Mouse (Mus musculus) layer of hippocampus, adult 2 months (tissue): ENCODE results near the gene Swt1. TPM values are rescaled to one million over a fixed set of nuclear protein-coding genes. Genes with fewer than 3 reads are reported as not detected.
A peak's percentile ranks its signal among the peaks of the same experiment; 100 is the strongest.
"Not testable (repeated sequence)": the region's sequence is repeated elsewhere in the genome, so short reads cannot be mapped to it uniquely, and the experiment has no call there.

ENCODE experiments used
- DNase-seq, 2 experiments: peaks; one replicate each; pipeline ENCODE4 v3.0.0; 2022; ENCODE audit warnings: low spot score in 2 of 2
- H3K27ac ChIP-seq: fragments of 200-600 bp; 2 replicates; pipeline ENCODE4 v1.8.1; 2022
- H3K4me3 ChIP-seq: fragments of 200-600 bp; 2 replicates; pipeline ENCODE4 v1.8.1; 2022; ENCODE audit warnings: mild to moderate bottlenecking
- CTCF ChIP-seq: fragments of 200-600 bp; conservative IDR thresholded peaks from 2 replicates; pipeline ENCODE4 v1.8.1; 2022; ENCODE audit warnings: antibody characterized with exemption, mild to moderate bottlenecking, moderate library complexity
- long read RNA-seq, 2 experiments: library from polyadenylated mRNA; stranded (forward); transcript quantifications; one replicate each; pipeline ENCODE4 v2.0.0; 2021; ENCODE audit warnings: borderline mapping rate in 2 of 2
- total RNA-seq, 2 experiments: library from RNA; stranded (reverse); gene quantifications; 2 replicates each; pipeline ENCODE4 v1.2.3; 2021

Gene Swt1
- total RNA-seq, result 10 to 100 TPM; 11.6 to 21.2 TPM
- long read RNA-seq, experiment 1, transcript Swt1-201 (20 exons, 3,688 nt), result major isoform, 7 of 13 reads
- long read RNA-seq, experiment 1, partial matches to known transcripts, result 0 of 13 reads
- long read RNA-seq, experiment 1, other reads (novel, unspliced or antisense), result 6 of 13 reads
- long read RNA-seq, experiment 2, transcript Swt1-201 (20 exons, 3,688 nt), result major isoform, 8 of 13 reads
- long read RNA-seq, experiment 2, partial matches to known transcripts, result 0 of 13 reads
- long read RNA-seq, experiment 2, other reads (novel, unspliced or antisense), result 5 of 13 reads

- DNase-seq, result peak; percentile 98 to 100
- H3K27ac ChIP-seq, result peak within 1 kb of the TSS; percentile 98
- peak within 1 kb of the TSS; percentile 84 for H3K4me3 ChIP-seq
- TF ChIP-seq CTCF, result no peak
Observed at GRCm38 (mm10) chr1:151428263-151429221, at the start of gene Swt1, which contains the start of gene Trmt1l. Gene Swt1, minus strand, starts transcription at chr1:151428455. Gene Trmt1l, plus strand, starts transcription at chr1:151428542.

GRCm38 (mm10) chr1:151472386-151472785 is 44.1 kb upstream of the Swt1 start:
- not testable (repeated sequence) for DNase-seq, H3K4me3 ChIP-seq, H3K27ac ChIP-seq

GRCm38 (mm10) chr1:151471429-151471828 is 43.2 kb upstream of the Swt1 start:
- Histone ChIP-seq H3K4me3 (no peak overlapping the region), H3K27ac (no peak overlapping the region)
- no peak for DNase-seq
- no peak for TF ChIP-seq CTCF

DNA sequence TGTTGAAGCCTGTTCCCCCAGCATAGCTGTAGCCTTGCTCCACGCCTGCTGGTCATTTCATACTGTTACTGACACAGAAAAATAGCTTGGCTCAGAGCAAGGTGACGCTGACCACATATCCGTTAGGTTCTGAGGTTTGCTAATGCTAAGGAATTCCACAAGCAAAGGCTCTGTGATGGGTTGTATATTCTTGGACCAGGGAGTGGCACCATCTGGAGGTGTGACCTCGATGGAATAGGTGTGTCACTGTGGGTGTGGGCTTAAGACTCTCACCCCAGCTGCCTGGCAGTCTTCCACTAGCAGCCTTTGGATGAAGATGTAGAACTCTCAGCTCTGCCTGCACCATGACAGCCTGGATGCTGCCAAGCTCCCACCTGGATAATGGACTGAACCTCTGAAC is 38.3 kb upstream of the Swt1 start:
- Histone ChIP-seq H3K27ac (no peak overlapping the region), H3K4me3 (no peak overlapping the region)
- DNase-seq, result no peak
- TF ChIP-seq CTCF, result no peak

GRCm38 (mm10) chr1:151464914-151465313 is 36.7 kb upstream of the Swt1 start:
- no peak overlapping the region for H3K27ac ChIP-seq
- no peak for DNase-seq
- no peak overlapping the region for H3K4me3 ChIP-seq
- TF ChIP-seq CTCF, result no peak

DNA sequence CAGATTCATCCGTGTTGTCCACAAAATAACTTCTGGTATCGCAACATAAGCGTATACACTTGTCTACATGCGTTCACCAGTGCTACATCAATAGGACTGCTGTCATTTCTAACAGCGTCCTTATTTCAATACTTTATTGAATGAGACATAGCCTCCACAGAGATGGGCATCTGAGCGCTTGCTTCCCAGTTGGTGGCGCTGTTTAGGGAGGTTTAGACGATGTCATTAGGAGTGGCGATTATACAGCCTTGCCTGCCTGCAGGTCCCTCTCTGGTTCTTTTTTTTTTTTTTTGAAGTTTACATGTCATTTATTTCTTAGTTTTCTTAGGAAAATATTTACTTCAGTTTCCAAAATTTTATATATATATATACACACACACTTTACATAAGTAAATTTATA is 33.0 kb upstream of the Swt1 start:
- Histone ChIP-seq H3K4me3 (no peak overlapping the region), H3K27ac (no peak overlapping the region)
- DNase-seq, result no peak
- peak; percentile 54 for TF ChIP-seq CTCF

DNA sequence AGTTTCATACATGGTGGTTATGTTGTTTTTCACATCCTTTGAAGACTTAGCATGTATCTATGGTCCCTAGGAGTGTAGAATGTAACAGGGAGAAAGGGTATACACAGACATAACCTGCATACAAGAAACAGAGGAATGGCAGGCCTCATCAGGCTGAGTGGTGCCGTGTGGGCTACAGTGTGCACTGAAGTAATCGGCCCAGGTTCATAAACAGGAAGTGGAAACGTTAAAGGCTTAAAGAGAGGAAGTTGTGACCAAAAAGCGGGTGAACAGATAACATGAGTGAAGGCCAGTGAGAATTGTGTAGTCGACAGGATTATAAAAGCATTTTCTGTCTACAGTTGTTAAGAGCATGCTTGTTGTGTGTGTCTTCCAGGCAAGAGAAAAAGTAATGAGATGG is 28.8 kb upstream of the Swt1 start:
- Histone ChIP-seq H3K4me3 (no peak overlapping the region), H3K27ac (no peak overlapping the region)
- DNase-seq, result no peak
- no peak for TF ChIP-seq CTCF

GRCm38 (mm10) chr1:151451946-151452345 is 23.7 kb upstream of the Swt1 start:
- DNase-seq, result no peak
- TF ChIP-seq CTCF, result no peak
- Histone ChIP-seq H3K27ac (no peak overlapping the region), H3K4me3 (no peak overlapping the region)

DNA sequence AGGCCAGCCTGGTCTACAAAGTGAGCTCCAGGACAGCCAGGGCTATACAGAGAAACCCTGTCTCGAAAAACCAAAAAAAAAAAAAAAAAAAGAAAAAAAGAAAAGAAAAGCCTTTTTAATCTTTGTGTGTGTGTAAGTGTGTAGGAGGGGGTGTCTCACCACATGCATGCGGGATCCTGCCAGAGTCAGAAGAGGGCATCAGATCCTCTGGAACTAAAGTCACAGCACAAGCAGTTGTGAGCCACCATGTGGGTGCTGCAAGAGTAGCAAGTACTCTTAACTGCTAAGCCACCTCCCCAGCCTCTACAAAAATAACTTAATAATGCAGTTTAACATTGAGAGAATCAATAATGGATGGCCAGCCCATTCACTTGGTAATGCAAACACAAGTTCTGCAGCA is 22.6 kb upstream of the Swt1 start:
- DNase-seq, result no peak
- Histone ChIP-seq H3K4me3 (no peak overlapping the region), H3K27ac (no peak overlapping the region)
- peak; percentile 43 for TF ChIP-seq CTCF

- Histone ChIP-seq H3K4me3 (no peak overlapping the region), H3K27ac (no peak overlapping the region)
- DNase-seq, result no peak
- no peak for TF ChIP-seq CTCF
Observed at GRCm38 (mm10) chr1:151449866-151450265, 21.6 kb upstream of the Swt1 start.

DNA sequence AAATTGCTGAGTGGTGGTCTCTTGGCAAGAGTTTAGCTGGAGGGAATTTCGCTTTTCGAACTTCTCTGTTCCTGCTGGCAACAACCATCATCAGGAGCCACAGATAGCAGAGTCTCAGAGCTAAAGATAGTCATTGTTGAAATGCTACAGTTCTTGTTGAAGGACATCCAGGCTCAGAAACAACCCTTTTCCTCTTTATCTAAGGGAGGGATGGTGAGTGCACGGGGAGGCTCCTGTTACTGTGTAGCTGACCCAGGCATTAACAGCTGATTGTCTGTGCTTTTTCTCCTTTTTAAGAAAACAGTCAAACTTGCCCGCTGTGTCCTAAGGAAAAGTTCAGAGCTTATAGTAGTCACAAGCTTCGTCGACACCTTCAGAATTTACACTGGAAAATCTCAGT is 7.2 kb upstream of the Swt1 start:
- no peak overlapping the region for H3K27ac ChIP-seq
- no peak for DNase-seq
- no peak for TF ChIP-seq CTCF
- H3K4me3 ChIP-seq, result no peak overlapping the region

DNA sequence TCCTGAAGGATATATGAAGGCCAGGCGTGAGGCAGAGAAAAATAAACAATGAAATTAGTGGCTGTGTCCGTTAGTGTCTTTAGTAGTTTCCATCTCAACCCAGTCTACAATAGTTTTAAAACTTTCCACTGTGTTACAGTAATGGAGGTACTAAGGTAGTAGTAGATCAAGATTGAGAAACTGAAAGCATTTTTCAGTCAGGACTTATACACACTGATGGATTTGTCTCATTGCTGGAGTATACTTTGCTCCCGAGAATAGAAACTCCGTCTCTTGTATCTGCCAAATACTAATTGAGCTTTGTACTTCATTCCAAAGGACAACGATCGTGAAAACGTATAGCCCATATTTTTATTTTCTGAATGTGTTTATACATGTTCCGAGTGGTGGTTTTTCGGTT is 1.1 kb upstream of the Swt1 start:
- TF ChIP-seq CTCF, result no peak
- DNase-seq, result no peak
- H3K27ac ChIP-seq, result peak overlapping the region; percentile 98
- H3K4me3 ChIP-seq, result peak overlapping the region; percentile 84

DNA sequence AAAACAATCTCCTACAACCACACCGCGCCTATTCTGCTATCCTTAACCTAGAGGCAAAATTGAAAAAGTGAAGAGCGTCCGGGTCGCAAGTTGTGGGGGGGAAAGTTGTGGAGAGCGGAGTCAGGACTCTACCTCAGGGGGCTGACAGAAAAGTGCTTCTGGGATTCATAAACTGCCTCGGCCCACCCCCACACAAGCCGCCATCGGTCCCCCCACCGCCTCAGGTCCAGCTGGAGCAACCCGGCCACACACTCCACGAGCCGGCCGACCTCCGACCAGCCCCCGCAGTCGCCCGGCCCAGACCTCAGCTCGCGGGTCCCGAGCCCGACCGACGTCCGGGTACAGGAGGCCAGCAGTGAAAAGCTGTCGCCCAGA is 380 bp downstream of the Swt1 start:
- H3K4me3 ChIP-seq, result peak overlapping the region; percentile 84
- no peak for DNase-seq
- no peak for TF ChIP-seq CTCF
- H3K27ac ChIP-seq, result peak overlapping the region; percentile 86
